Mouse (Mus musculus): Measurements from ENCODE around the gene Lactbl1.

DNA sequence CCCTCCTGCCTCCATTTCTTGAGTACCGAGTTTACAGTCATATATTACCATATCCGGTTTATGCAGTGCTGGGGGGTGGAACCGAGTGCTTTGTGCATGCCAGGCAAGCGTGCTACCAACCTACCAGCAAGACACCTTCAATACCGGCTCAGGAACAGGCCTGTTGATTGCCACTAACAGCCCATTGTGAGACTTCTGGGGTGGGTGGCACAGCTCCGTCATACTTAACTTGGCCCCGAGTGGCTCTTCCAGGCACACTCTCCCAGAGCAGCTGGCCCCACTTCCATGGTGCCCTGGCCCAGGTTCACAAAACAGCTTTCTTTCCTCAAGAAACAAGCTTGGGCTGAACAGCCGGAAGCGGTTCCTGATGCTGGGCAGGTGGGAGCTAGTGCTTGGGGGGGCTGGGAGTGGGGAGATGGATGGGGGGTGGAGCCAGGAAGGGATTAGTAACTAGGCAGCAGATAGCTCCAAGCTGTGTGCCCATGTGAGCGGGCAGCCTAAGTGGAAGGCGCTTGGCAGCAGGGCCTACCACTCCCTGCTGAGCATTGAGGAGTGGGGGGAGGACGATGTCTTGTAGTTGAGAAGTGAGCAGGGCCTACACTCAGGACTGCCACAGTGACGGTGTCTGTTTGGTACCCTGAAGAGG is 29.6 kb downstream of the Lactbl1 start:
- TF ChIP-seq EP300 (IDR thresholded peaks at IDR 0.05; ENCODE audit: insufficient read depth, low read depth, low read length) (no peak), POLR2A (IDR thresholded peaks at IDR 0.05; ENCODE audit: insufficient read depth, low read depth, low read length) (no peak)
